Mouse (Mus musculus) hindbrain, embryonic 15.5 days (tissue): Measurements from ENCODE around the gene Kif26a. TPM values are rescaled to one million over a fixed set of nuclear protein-coding genes. Genes with fewer than 3 reads are reported as not detected.

Experiments
- ATAC-seq: fragments of 200-750 bp; cut with Nextera tagmentation; 2 replicates; pipeline ENCODE4 v1.8.0; 2017; ENCODE audit warnings: low read depth, moderate number of reproducible peaks, moderate TSS enrichment; ENCODE audit not compliant: low FRiP score
- H3K27ac ChIP-seq: fragments of 300-500 bp; sonication (generic); replicated peaks from 2 replicates; pipeline ENCODE4 v1.5.1; 2015; ENCODE audit warnings: mild to moderate bottlenecking, inconsistent platforms
- H3K27me3 ChIP-seq: fragments of 300-500 bp; sonication (generic); 2 replicates; pipeline ENCODE4 v1.6.1; 2015; ENCODE audit warnings: control low read depth, inconsistent platforms
- H3K36me3 ChIP-seq: fragments of 300-500 bp; sonication (generic); 2 replicates; pipeline ENCODE4 v1.6.1; 2015; ENCODE audit warnings: control low read depth, inconsistent platforms
- H3K4me1 ChIP-seq: fragments of 300-500 bp; sonication (generic); replicated peaks from 2 replicates; pipeline ENCODE4 v1.6.1; 2015; ENCODE audit warnings: control low read depth, inconsistent platforms
- H3K4me2 ChIP-seq: fragments of 300-500 bp; sonication (generic); 2 replicates; pipeline ENCODE4 v1.6.1; 2015; ENCODE audit warnings: moderate library complexity, mild to moderate bottlenecking, inconsistent platforms
- H3K4me3 ChIP-seq: fragments of 300-500 bp; sonication (generic); 2 replicates; pipeline ENCODE4 v1.5.1; 2015; ENCODE audit warnings: mild to moderate bottlenecking, inconsistent platforms
- H3K9ac ChIP-seq: fragments of 300-500 bp; sonication (generic); 2 replicates; pipeline ENCODE4 v1.6.1; 2015; ENCODE audit warnings: inconsistent platforms
- H3K9me3 ChIP-seq: fragments of 300-500 bp; sonication (generic); 2 replicates; pipeline ENCODE4 v1.6.1; 2016; ENCODE audit warnings: control low read depth, inconsistent platforms
- WGBS: fragments of 180-500 bp; shearing (Covaris S2); methylation state at CpG from one replicate; pipeline ENCODE4 v1.1.7; 2015; 5-methylcytosine and 5-hydroxymethylcytosine counted together
- polyA plus RNA-seq: library from polyadenylated mRNA; unstranded; fragments of >200 nt; fragmentation: Nextera tagmentation; extraction: Ambion mirVana; gene quantifications from 2 replicates; pipeline ENCODE4 v1.2.1, GENCODE M21; 2015

Kif26a gene
- polyA plus RNA-seq, 1 experiment from 2014 or later: 4.3 TPM

DNA sequence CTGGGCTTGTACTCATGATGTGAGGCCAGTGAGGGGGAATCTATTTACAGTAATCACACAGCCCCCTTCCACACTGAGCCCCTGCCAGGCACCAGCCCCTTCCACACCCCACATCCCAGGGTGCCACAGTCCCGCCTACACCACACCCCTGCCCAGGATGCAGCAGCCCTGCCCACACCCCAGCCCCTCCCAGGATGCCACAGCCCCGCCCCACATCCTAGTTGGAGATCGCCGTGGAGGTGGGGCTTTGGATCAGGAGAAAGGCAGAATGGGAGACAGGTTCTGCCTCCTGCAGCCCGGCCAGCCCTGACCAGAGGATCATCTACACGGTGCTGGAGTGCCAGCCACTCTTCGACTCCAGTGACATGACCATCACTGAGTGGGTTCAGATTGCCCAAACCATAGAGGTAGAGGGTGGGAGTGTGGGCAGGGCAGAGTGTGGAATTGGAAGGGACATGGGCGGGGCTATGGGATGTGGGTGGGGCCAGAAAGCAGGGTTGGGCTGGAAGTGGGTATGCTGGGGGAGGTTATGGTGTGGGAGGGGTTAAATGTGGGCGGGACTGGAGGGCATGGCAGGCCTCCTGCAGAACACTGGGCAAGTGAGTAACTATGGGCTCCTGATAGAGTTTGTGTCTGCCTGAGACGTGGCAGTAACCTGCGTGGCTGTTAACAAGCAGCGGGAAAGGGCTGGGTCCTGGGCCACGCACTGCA, 33.2 kb upstream of the Kif26a start:
- peak; percentile 31; the same call in 1 of the 2 replicates for ATAC-seq
- Histone ChIP-seq H3K4me3 (no peak overlapping the region), H3K9ac (no peak overlapping the region), H3K36me3 (no peaks in the 10 kb centered on the region), H3K9me3 (no peaks in the 10 kb centered on the region), H3K27ac (no peak overlapping the region), H3K4me1 (no peaks in the 10 kb centered on the region), H3K27me3 (peaks cover 6% of the 10 kb centered on the region; the same call in 1 of the 2 replicates), H3K4me2 (no peak overlapping the region)
- WGBS: 25% methylated on average over 13 of the region's 13 CpGs

DNA sequence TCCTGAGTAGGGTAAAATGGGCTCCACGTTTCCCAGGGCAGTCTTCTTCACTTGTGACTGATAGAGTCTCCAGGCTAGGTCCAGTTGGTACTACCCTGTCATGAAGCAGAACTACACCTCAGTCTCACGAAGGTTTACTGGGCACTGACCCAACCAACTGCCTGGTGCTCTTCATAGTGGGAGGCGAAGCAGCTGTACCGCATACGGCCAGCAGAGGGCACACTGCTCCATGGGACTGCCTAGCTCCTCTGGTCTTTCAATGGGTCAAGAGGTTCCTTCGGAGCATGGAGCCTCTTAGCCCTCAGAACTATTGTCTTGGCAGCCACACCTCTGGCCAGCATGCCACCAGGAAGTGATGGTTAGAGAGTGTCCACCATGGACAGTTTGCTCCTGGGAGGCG, 32.3 kb upstream of the Kif26a start:
- H3K4me3 ChIP-seq: no peak overlapping the region
- peaks cover 6% of the 10 kb centered on the region; the same call in 1 of the 2 replicates for H3K27me3 ChIP-seq
- H3K27ac ChIP-seq: no peak overlapping the region
- H3K36me3 ChIP-seq: no peaks in the 10 kb centered on the region
- H3K4me2 ChIP-seq: no peak overlapping the region
- H3K9me3 ChIP-seq: no peaks in the 10 kb centered on the region
- H3K9ac ChIP-seq: no peak overlapping the region
- ATAC-seq: peak; percentile 38; the same call in 1 of the 2 replicates
- H3K4me1 ChIP-seq: no peaks in the 10 kb centered on the region
- 12% methylated on average over 7 of the region's 7 CpGs for WGBS

DNA sequence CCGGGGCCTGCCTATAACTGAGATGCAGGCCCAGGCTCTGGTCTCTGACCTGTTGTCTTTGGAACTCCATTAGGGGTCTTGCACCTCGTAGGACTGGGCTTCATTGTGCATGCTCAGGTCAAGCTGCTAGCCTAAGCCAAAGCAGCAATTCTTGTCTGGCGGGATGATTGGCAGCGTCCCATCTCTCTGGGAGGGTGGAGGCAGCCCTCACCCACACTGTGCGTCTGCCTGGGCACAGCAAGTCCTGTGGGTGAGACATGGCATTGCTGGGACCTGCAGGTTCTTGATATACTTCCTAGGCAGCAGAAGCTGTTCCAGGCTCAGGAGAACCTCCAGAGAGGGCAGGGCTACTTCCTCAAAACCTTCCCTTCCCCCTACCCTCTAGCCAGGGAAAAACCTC, 29.0 kb upstream of the Kif26a start:
- H3K4me2 ChIP-seq: no peak overlapping the region
- H3K27me3 ChIP-seq: 0 out of 2 replicates have a peak, but pooled peaks cover 2% of the 10 kb centered on the region
- no peak overlapping the region for H3K27ac ChIP-seq
- 80% methylated on average over 5 of the region's 5 CpGs for WGBS
- H3K36me3 ChIP-seq: no peaks in the 10 kb centered on the region
- no peaks in the 10 kb centered on the region for H3K9me3 ChIP-seq
- no peak for ATAC-seq
- no peak overlapping the region for H3K9ac ChIP-seq
- H3K4me1 ChIP-seq: no peaks in the 10 kb centered on the region
- no peak overlapping the region for H3K4me3 ChIP-seq

DNA sequence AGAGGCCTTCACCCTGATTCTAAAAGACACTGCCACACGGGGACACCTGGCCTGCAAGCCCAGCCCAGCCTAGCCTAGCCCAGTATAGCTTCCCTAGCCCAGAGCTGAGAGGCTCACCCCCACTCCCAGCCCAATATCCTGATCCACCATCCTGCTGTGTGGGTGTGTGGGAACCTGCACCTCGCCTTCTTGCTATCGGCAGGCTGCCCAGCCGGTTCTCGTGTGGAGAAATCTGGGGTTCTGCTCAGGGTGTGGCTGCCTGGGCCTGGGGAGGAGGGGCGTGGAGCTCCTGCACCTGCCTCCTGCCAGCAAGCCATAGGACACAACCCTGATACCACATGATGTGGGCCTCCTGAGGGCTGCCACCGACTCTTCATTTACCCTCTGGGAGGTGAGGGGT, 28.4 kb upstream of the Kif26a start:
- H3K4me2 ChIP-seq: no peak overlapping the region
- H3K4me3 ChIP-seq: no peak overlapping the region
- WGBS: 89% methylated on average over 7 of the region's 7 CpGs
- H3K9me3 ChIP-seq: no peaks in the 10 kb centered on the region
- no peak for ATAC-seq
- no peak overlapping the region for H3K9ac ChIP-seq
- H3K27me3 ChIP-seq: 0 out of 2 replicates have a peak, but pooled peaks cover 2% of the 10 kb centered on the region
- no peaks in the 10 kb centered on the region for H3K4me1 ChIP-seq
- H3K36me3 ChIP-seq: no peaks in the 10 kb centered on the region
- no peak overlapping the region for H3K27ac ChIP-seq

DNA sequence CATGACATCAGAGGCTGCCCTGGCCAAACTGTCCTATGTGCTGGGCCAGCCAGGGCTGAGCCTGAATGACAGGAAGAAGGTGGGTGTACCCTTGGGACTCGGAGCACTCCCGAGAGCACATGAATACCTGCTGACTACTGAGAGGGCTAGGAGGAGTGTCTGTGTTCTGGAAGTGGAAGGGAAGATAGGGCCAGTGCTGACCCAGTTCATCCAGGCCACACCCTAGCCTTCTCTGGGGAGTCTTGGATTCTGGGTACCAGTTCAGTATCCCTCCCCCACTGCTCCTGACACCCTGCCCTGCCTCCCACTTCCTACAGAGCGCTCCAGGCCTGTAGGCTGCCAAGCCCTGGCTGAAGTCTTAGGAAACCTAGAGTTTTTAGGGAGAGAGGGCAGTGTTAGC, 24.8 kb upstream of the Kif26a start:
- Histone ChIP-seq H3K4me3 (no peak overlapping the region), H3K9ac (no peak overlapping the region), H3K4me2 (no peak overlapping the region), H3K27ac (no peak overlapping the region), H3K9me3 (no peaks in the 10 kb centered on the region), H3K4me1 (no peaks in the 10 kb centered on the region), H3K36me3 (no peaks in the 10 kb centered on the region), H3K27me3 (no peaks in the 10 kb centered on the region)
- no peak for ATAC-seq
- 73% methylated on average over 3 of the region's 3 CpGs for WGBS

DNA sequence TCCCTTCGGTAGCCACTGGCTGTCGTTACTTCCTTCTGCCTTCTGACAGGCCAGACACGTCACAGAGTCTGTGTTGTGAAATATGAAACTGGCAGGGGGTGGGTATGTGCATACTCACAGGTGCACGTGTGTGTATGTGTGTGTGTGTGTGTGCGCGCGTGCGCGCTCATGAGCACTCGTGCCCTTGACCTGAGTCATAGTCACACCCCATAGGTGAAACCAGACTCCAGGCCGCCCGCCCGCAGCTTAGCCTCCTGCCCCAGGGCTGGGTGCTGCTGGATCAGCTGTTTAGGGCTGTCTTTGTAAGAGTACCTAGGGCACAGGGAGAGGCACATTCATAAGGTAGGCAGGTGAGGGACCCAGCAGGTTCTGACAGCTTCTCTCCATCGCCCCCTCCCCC, 20.1 kb upstream of the Kif26a start:
- H3K4me2 ChIP-seq: no peak overlapping the region
- H3K9me3 ChIP-seq: no peaks in the 10 kb centered on the region
- peaks cover 9% of the 10 kb centered on the region for H3K4me1 ChIP-seq
- H3K9ac ChIP-seq: no peak overlapping the region
- no peaks in the 10 kb centered on the region for H3K36me3 ChIP-seq
- no peak overlapping the region for H3K4me3 ChIP-seq
- no peak overlapping the region for H3K27ac ChIP-seq
- peaks cover 8% of the 10 kb centered on the region for H3K27me3 ChIP-seq
- WGBS: 84% methylated on average over 14 of the region's 14 CpGs
- no peak for ATAC-seq

DNA sequence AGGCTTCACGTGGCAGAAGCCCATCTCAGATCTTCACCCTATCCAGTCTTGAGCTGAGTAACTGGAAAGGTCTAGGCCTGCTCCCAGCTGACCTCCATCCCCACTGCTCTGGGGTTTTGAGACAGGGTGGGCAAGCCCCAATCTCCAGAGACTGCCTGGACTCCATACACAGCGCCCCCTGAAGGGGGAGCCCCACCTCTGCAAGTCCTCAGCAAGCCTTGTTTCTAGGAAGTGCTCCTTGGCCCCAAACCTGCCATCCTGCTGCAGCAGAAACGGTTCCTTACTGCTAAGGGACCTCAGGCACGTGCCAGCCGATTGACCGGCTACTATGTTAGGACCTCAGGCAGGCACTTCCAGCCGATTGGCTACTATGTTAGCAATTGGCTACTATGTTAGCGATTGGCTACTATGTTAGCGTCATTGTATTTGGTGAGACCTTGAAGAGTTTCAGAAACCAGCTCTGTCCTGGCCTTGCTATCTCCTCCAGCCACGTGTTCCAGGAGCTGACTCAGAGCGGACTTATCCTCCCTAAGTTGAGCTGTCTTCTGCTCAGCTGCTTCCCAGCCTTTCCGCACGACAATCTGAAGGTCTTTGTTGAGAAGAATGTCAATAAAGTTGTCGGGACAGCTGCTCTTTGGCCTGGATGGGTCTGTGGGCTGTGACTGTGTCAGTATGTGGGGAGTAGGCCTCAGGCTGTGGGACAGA, 18.9 kb upstream of the Kif26a start:
- Histone ChIP-seq H3K27me3 (peaks cover 20% of the 10 kb centered on the region), H3K9ac (no peak overlapping the region), H3K4me2 (no peak overlapping the region), H3K4me3 (no peak overlapping the region), H3K27ac (no peak overlapping the region), H3K4me1 (peaks cover 13% of the 10 kb centered on the region), H3K9me3 (no peaks in the 10 kb centered on the region), H3K36me3 (no peaks in the 10 kb centered on the region)
- WGBS: 61% methylated on average over 14 of the region's 14 CpGs
- ATAC-seq: no peak

DNA sequence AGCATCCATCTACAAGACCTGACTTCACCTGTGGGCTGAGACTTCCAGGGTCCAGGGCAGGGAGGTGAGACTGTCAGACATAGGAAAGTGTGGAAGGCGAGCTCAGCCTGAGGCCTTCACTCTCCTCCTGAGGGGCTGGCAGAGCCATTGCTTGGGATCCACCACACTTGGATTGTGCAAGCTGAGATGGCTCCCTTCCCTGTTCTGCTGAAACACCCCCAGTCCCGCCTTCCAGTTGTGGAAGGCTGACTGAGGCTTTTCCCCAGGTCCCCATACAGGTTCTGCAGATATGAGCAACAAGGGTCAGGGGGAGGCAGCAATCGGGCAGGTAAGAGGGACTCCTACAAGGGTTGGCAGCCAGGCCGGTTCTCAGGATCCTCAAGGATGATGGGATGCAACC, 17.5 kb upstream of the Kif26a start:
- H3K27ac ChIP-seq: no peak overlapping the region
- ATAC-seq: no peak
- H3K4me1 ChIP-seq: peaks cover 13% of the 10 kb centered on the region
- peaks cover 34% of the 10 kb centered on the region for H3K27me3 ChIP-seq
- no peak overlapping the region for H3K4me2 ChIP-seq
- H3K9me3 ChIP-seq: no peaks in the 10 kb centered on the region
- H3K36me3 ChIP-seq: no peaks in the 10 kb centered on the region
- WGBS: 90% methylated on average over 4 of the region's 4 CpGs
- H3K9ac ChIP-seq: no peak overlapping the region
- H3K4me3 ChIP-seq: no peak overlapping the region

DNA sequence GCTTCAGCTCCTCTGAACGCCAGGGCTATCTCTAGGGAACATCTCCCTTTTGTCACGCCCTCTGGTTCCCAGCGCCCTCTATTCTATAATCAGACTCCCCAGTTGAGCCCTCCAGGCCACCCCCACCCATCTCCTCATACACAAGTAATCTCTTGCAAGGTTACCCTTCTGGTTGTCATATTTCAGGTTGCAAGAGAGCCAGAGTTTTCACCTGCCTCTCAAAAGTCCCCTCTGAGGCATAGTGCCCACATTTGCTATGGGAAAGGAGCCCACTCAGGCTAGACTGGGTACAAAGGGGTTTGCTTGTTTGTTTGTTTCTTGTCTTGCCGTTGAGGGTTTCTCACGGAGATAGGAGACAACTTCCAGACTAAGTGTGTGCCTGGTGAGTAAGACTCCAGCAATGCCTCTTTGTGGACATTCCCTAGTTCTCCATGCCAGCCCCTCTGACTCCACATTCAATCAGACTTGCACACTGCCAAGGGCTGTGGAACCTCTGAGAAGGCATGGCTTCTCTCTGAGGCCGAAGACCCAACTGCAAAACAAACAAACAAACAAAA, 16.6 kb upstream of the Kif26a start:
- no peak overlapping the region for H3K27ac ChIP-seq
- no peak overlapping the region for H3K4me3 ChIP-seq
- 56% methylated on average over 6 of the region's 6 CpGs for whole genome bisulfite sequencing
- H3K4me1 ChIP-seq: peaks cover 13% of the 10 kb centered on the region
- no peaks in the 10 kb centered on the region for H3K36me3 ChIP-seq
- no peaks in the 10 kb centered on the region for H3K9me3 ChIP-seq
- peaks cover 38% of the 10 kb centered on the region for H3K27me3 ChIP-seq
- no peak for ATAC-seq
- no peak overlapping the region; the same call in 1 of the 2 replicates for H3K4me2 ChIP-seq
- no peak overlapping the region for H3K9ac ChIP-seq

DNA sequence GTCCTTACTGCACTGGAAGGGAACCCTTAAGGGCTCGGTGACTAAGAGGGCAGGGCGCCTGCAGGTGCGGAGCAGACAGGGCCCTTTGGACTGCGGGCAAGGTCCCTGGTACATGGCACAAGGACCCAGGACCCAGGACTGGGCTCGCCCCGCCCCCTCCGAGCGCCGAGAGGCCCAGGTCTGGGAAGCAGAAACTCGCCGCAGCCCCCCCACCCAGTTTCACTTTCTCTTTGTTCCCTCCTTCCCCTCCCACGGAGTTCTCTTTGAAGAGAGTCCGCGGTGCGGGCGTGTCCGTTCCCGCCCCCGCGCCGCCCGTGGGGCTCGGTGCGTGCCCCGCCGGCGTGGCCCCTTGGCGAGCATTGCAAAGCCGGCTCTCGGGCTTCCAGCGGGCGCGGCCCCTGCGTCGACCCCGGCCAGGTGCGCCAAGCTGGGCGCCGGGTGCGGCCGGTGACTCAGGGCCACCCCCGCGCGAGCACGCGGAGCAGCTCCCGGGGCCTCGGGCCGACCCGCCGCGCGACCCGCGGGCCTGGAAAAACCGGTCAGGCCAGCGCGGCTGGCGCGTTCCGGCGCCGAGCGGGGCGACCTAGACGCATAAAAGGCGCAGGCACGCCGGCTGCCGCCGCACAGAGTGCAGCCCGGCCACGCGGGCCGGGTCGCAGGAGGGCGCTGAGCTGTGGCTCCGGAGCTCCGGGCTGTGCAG, 15.7 kb upstream of the Kif26a start:
- WGBS: 1% methylated on average over 76 of the region's 79 CpGs
- Histone ChIP-seq H3K27me3 (peaks cover 39% of the 10 kb centered on the region), H3K9ac (peak overlapping the region; percentile 56), H3K4me3 (peak overlapping the region; percentile 51), H3K9me3 (no peaks in the 10 kb centered on the region), H3K27ac (no peak overlapping the region), H3K4me1 (peaks cover 13% of the 10 kb centered on the region), H3K36me3 (no peaks in the 10 kb centered on the region), H3K4me2 (peak overlapping the region; percentile 98)
- ATAC-seq: peak; percentile 72

DNA sequence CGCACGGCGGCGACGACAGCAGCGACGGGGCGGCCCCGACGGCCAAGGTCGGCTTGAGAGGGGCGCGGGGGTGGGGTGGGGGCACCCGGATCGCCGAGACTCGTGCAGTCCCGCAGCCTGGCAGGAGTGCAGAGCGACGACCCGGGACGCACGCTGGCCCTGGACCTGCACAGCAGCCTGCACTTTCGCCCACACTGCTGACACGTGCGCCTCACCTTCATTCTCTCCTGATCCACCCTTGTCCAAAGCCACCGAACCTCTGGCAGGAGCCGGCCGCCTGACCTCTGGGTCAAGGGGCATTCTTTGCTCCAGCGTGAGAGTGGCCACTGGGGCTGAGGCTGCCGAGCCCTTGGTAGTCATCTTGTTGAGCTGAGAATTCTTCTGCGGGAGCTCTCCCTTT, 15.1 kb upstream of the Kif26a start:
- no peaks in the 10 kb centered on the region for H3K36me3 ChIP-seq
- 10% methylated on average over 32 of the region's 32 CpGs for WGBS
- peak; percentile 43 for ATAC-seq
- peaks cover 39% of the 10 kb centered on the region for H3K27me3 ChIP-seq
- H3K27ac ChIP-seq: no peak overlapping the region
- H3K9ac ChIP-seq: no peak overlapping the region
- H3K9me3 ChIP-seq: no peaks in the 10 kb centered on the region
- peak overlapping the region; percentile 51 for H3K4me3 ChIP-seq
- H3K4me2 ChIP-seq: peak overlapping the region; percentile 98
- H3K4me1 ChIP-seq: peaks cover 13% of the 10 kb centered on the region

DNA sequence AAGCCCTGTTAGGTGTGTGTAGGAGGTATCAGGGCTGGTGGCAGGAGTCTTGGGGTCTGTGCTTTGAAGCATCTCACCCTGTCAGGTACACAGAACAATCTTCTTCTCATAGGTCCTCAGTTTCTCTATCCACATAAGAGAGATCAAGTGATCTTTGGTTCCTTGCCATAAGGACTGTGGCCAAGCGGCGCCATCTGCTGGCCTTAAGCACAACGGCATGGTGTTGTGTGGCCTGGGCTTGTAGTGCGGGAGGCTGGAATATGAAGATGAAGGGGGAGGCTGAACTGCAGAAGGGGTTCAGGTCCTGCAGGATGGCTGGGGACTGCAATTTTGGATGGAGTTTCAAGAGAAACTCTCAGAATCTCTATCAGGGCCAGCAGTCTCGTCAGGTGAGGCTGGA, 5.8 kb upstream of the Kif26a start:
- peaks cover 22% of the 10 kb centered on the region for H3K4me1 ChIP-seq
- no peak overlapping the region for H3K9ac ChIP-seq
- H3K27me3 ChIP-seq: peaks cover 38% of the 10 kb centered on the region
- 9% methylated on average over 5 of the region's 5 CpGs for WGBS
- no peak for ATAC-seq
- no peak overlapping the region for H3K4me3 ChIP-seq
- no peaks in the 10 kb centered on the region for H3K36me3 ChIP-seq
- H3K9me3 ChIP-seq: no peaks in the 10 kb centered on the region
- H3K27ac ChIP-seq: no peak overlapping the region
- no peak overlapping the region for H3K4me2 ChIP-seq
